25 mouse cellular contexts compared by ENCODE assay signal in genomic region chr4:108637721-108638120, GRCm38 (mm10). TPM values are rescaled to one million over a fixed set of nuclear protein-coding genes. Genes with fewer than 3 reads are reported as not detected.
"Had no signal": no experiment of that assay in that cellular context is flagged by ENCODE, and none has a peak within 500 bp of the region (broad histone marks: within the 10 kb centered on the region; RNA-seq: fewer than 3 reads in every experiment).

No protein-coding gene starts in this region.

- H3K27ac ChIP-seq: heart, embryonic 10.5 days; hindbrain, embryonic 10.5 days; hindbrain, embryonic 12.5 days; hindbrain, embryonic 14.5 days; layer of hippocampus, adult 2 months; left cerebral cortex, adult 2 months; limb, embryonic 10.5 days; limb, embryonic 12.5 days; liver, embryonic 13.5 days had no signal

- H3K9me3 ChIP-seq: heart, embryonic 10.5 days; heart, embryonic 12.5 days; hindbrain, embryonic 10.5 days; hindbrain, embryonic 12.5 days; limb, embryonic 10.5 days; limb, embryonic 12.5 days; liver, embryonic 13.5 days had no signal

- H3K4me1 ChIP-seq: heart, embryonic 10.5 days; heart, embryonic 12.5 days; limb, embryonic 10.5 days; limb, embryonic 12.5 days had no signal

- H3K4me3 ChIP-seq: heart, embryonic 10.5 days; heart, embryonic 12.5 days; hindbrain, embryonic 10.5 days; hindbrain, embryonic 12.5 days; layer of hippocampus, adult 2 months; left cerebral cortex, adult 2 months; limb, embryonic 10.5 days; limb, embryonic 12.5 days; liver, embryonic 13.5 days had no signal

- H3K9ac ChIP-seq: heart, embryonic 12.5 days; hindbrain, embryonic 12.5 days; hindbrain, embryonic 14.5 days; limb, embryonic 12.5 days; liver, embryonic 13.5 days had no signal

- H3K4me2 ChIP-seq: heart, embryonic 12.5 days; hindbrain, embryonic 12.5 days; hindbrain, embryonic 14.5 days; limb, embryonic 12.5 days; liver, embryonic 11.5 days; liver, embryonic 13.5 days had no signal

- H3K27me3 ChIP-seq: heart, embryonic 12.5 days; hindbrain, embryonic 12.5 days; limb, embryonic 12.5 days; liver, embryonic 13.5 days had no signal

- ATAC-seq: hindbrain, embryonic 16.5 days; intestine, embryonic 16.5 days had no signal

- DNase-seq: gastrocnemius, postnatal 10 days; gastrocnemius, postnatal 25 days; heart, adult 18-20 months; heart, postnatal 10 days; heart, postnatal 4 days; kidney, adult 18-20 months; kidney, adult 8-10 months; kidney, postnatal 10 days; kidney, postnatal 25 days; kidney, postnatal 4 days; liver; liver, embryonic 13.5 days had no signal

RNA-seq across cellular contexts. Expression of gene Orc1, which starts 58.5 kb away (rescaled TPM):
- total RNA-seq: gastrocnemius, postnatal 25 days; left cerebral cortex, adult 2 months; left cerebral cortex, postnatal 36 days had no signal
